Mouse (Mus musculus): ENCODE measurements around the gene Tnp2.

Gene Tnp2

GRCm38 (mm10) chr16:10788866-10789265 is 406 bp upstream of the Tnp2 start:
- no peak for DNase-seq (ENCODE audit: low spot score)

- DNase-seq (ENCODE audit: low spot score): no peak
Observed at GRCm38 (mm10) chr16:10787548-10788058, 857 bp downstream of the Tnp2 start.

GRCm38 (mm10) chr16:10786782-10787547 is 1.5 kb downstream of the Tnp2 start:
- DNase-seq (ENCODE audit: low spot score): no peak

GRCm38 (mm10) chr16:10786288-10786687 is 2.2 kb downstream of the Tnp2 start:
- no peak for DNase-seq (ENCODE audit: low spot score)

DNA sequence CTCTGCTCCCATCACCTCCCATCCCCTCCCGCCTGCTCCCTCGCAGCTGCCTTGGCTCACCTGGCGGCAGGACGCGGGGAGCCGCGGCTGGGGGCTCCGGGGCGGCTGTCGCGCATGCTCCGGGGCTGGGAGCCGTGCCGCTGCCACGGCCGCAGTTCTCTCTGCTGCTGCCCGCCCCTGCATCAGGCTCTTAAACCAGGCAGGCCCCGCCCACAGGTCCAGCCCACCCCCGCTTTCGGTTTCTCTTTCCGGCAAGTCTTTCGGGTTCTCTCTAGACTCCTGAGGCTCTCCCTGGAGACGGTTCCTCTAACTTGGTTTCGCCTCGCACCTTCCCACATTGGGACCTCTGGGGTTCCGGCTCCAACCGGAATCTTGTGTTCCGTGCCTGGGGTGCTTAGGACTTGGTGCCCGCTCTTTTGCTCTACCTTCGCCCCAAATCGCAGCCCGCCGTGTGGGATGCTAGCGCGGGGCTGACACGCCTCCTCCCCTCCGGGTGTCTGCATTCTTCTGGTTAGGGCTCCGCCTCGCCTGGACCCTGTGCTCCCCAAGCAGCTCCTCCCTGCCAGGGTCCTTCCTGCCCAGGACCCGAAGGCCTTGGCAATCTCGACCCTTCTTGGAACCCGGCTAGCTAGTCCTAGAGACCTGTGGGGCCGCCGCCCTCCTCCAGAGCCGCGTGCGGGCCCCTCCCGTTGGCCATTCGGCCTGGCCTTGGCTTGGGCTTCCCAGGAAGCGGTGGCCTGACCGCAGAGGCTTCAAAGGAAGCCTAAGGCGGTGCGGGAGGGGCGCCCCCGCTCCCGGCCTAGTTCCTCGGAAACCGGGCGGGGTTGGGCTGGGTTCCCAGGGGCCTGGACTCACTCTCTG is 2.9 kb downstream of the Tnp2 start, which contains the start of gene Socs1:
Gene Socs1, minus strand, starts transcription at position 166 of the 861 bp plus-strand sequence.
- DNase-seq (ENCODE audit: low spot score): peak; percentile 48

GRCm38 (mm10) chr16:10784793-10785370 is 3.6 kb downstream of the Tnp2 start:
- DNase-seq (ENCODE audit: low spot score): peak; percentile 81

DNA sequence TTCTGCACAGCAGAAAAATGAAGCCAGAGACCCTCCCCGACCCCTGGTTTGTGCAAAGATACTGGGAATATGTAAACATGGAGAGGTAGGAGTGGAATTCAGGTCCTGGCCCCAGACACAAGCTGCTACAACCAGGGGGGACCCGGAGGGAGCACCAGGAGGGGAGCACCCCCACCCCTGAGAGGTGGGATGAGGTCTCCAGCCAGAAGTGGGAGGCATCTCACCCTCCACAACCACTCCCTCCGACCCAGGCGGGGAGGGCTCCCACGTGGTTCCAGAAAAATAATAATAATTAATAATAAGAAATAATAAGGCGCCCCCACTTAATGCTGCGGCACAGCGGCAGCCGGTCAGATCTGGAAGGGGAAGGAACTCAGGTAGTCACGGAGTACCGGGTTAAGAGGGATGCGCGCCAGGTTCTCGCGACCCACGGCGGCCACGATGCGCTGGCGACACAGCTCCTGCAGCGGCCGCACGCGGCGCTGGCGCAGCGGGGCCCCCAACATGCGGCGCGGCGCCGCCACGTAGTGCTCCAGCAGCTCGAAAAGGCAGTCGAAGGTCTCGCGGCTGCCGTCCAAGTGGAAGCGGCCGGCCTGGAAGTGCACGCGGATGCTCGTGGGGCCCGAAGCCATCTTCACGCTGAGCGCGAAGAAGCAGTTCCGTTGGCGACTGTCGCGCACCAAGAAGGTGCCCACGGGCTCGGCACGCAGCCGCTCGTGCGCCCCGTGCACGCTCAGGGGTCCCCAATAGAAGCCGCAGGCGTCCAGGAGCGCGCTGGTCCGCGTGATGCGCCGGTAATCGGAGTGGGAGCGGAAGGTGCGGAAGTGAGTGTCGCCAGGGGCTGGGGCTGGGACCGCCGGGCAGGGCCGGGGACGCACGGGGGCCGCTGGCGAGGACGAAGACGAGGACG is 4.3 kb downstream of the Tnp2 start:
- no peak for DNase-seq (ENCODE audit: low spot score)

GRCm38 (mm10) chr16:10783451-10783850 is 5.0 kb downstream of the Tnp2 start:
- DNase-seq (ENCODE audit: low spot score): no peak

DNA sequence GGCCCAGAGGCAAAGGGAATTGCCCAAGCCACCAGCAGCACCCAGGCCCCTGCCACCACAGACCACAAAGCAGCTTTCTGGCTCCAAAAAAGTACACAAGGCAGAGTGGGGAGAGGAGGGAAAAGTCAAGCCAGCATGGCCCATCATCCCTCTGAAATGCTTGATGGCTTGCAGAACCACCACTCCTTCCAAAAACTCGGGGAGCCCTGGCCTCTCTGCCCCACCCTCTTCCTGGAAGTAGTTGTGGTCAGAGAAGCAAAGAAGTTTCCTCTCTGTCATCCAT is 5.4 kb downstream of the Tnp2 start:
- no peak for DNase-seq (ENCODE audit: low spot score)

GRCm38 (mm10) chr16:10782377-10783151 is 5.9 kb downstream of the Tnp2 start:
- DNase-seq (ENCODE audit: low spot score): no peak

- DNase-seq (ENCODE audit: low spot score): no peak
Observed at GRCm38 (mm10) chr16:10781862-10782371, 6.5 kb downstream of the Tnp2 start.

DNA sequence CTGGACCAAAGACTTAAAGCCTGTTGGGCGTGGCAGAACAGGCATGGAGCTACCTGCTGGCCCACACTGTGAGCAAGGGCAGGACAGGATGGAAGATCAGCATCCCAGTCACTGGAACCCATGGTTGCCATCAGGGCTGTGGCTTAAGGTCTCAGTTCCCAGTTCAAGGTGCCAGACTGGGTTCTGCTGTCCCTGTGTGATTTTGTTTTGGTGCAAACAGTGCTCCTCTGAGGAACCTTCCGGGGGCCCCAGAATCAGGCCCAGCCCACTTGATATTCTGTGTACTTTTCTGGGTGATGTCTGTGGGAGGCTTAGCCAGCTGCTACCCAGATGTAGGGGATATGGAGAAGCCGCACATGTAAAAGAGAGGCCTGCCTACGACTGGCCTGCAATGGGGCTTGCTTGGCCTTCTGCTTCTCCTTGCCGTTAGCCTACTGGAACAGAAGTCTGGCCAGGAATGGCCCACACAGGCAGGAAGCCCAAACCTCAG is 7.8 kb downstream of the Tnp2 start:
- DNase-seq (ENCODE audit: low spot score): no peak

DNA sequence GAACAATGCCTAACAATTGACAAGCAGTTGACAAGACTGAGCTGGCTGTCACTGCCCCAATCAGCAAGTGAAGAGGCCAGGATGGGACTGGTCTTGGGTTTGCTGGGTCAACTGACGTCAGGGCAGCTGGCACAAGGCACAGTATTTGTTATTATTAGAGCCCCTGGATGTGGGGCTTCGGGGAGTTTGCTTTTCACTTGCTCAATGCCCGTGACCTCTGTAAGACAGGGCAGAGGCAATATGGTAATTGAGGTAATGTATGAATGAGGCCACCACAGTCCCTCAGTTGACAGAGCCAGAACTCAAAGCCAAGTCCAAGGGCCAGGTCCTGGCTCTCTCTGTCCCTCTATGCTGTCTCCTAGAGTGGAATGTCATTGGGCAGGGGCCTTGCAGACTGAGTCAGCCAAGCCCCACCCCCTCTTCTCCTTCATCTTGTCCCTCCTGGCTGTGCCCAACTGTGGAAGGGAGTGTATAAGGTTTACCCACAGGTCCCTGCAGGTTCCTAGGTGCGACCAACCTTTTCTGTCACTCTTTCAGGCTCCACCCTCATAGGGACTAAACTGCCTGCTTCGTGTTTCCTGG is 10.8 kb downstream of the Tnp2 start:
- no peak for DNase-seq (ENCODE audit: low spot score)

- DNase-seq (ENCODE audit: low spot score): no peak
Observed at GRCm38 (mm10) chr16:10776322-10776721, 12.1 kb downstream of the Tnp2 start.

DNA sequence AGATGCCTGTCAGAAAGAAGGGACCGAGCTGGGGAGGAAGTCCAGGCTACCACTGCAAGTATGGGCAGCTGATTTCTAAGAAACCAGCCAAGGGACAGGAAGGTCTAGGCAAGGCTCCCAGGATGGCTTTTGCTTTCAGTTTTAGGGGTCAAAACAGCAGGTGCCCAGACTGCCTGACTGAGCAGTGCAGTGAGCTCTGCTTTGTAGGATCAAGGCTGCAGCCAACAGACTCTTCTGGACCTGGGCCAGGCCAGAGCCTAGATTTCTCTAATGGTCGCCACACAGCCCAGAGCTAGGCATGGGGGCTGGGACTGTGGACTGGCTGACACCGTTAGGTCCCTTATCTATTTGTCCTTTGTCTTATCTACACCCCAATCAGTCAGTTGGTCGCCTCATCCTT is 13.7 kb downstream of the Tnp2 start:
- no peak for DNase-seq (ENCODE audit: low spot score)

DNA sequence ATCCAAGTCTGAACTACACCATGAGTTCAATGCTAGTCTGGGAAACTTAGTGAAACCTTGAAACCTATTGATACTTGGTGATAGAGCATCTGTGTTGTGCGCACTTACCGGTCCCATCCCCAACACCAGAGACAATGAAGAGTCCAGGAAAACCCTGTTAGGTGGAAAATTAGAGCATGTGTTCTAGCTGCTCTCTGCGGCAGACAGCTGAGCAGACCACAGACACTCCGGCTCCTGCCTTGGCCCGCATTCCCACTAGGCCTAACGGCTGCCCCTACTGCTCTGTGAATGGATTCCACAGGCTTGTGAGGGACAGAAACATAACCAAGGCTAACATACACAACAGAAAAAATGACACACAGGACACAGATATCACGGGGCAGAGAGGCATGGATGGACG is 14.9 kb downstream of the Tnp2 start:
- no peak for DNase-seq (ENCODE audit: low spot score)

DNA sequence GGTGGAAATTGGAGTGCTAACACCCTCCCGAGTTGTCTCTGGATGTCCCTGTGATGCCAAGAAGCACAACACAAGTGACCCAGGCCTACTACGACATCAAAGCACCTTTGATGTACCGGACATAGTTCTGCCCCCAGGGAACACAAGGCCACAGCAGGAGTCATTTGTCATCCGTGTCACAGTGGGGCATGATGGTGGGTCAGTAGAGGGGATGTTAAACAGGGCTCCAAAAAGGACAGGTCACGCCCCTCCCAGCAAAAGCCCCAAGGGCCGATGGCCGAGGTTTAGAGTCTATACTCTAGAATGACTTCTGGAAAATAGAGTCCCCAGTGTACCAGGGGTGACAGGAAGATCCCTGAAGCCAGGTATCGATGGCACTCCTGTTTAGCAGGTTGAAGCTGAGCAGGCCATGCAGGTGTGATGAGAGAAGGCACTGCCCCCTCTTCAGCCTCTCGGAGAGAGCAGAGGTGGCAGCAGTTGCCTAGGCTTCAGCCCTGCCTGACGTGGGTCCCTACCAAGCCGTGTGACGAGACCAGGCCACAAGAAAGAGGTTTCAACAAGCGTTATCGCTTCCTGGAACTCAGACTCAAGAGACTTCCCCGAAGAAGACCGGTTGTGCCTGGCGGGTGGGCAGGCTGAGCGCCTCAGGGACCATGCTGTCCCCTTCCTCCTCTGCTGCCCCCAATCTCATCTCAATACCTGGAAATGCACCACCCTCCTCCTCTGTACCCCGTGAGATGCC is 16.5 kb downstream of the Tnp2 start:
- DNase-seq (ENCODE audit: low spot score): no peak

GRCm38 (mm10) chr16:10770531-10771325 is 17.7 kb downstream of the Tnp2 start:
- DNase-seq (ENCODE audit: low spot score): no peak

- DNase-seq (ENCODE audit: low spot score): no peak
Observed at GRCm38 (mm10) chr16:10769661-10770060, 18.8 kb downstream of the Tnp2 start.

Data from urinary bladder, postnatal 10 days (tissue).